Mouse (Mus musculus): Measurements from ENCODE around the gene Peak1. TPM values are rescaled to one million over a fixed set of nuclear protein-coding genes. Genes with fewer than 3 reads are reported as not detected.

Gene Peak1
- total RNA-seq, 2 experiments from 2014 or later, result 1.4 to 3.8 TPM

DNA sequence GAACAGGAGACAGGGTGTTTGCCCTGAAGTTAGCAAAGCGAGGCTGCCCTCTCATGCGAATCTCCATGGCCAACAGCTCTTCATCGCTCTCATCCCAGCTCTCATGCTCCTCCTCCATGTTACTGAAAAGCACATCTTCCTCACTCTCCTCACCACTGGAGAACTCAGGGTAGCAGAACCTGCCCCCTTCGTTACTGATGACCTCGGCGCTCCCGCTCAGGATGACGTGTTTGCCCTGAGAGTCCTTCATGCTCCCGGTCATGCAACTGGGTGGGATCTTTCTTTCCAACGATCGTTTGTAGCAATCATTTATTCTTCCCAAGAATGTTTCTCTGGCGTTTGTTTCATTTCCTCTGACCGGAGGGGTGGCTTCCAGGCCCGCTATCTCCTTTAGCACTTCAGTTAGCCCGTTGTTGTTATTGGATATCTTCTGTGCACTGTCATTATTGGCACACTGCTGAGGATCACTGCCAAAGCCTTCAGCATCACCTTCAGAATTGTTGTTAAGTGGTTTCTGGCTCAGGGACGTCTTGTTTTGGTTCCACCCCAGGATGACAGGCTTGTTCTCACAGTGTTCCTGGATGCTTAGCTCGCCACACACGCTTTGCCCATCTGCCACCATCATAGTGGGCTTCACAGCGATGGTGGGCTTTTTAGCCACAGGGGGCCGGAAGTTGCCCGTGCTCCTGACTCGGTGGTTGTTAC lies 157.9 kb downstream of the Peak1 start:
- ATAC-seq (replicated peaks; ENCODE audit: low FRiP score, poor library complexity, severe bottlenecking), result no peak

GRCm38 (mm10) chr9:56258261-56258790 lies 159.5 kb downstream of the Peak1 start:
- ATAC-seq (replicated peaks; ENCODE audit: low FRiP score, poor library complexity, severe bottlenecking), result no peak

GRCm38 (mm10) chr9:56257227-56258000 lies 160.5 kb downstream of the Peak1 start:
- no peak for ATAC-seq (replicated peaks; ENCODE audit: low FRiP score, poor library complexity, severe bottlenecking)

- ATAC-seq (replicated peaks; ENCODE audit: low FRiP score, poor library complexity, severe bottlenecking), result no peak
Observed at GRCm38 (mm10) chr9:56255676-56256432, 162.0 kb downstream of the Peak1 start.

- no peak for ATAC-seq (replicated peaks; ENCODE audit: low FRiP score, poor library complexity, severe bottlenecking)
Observed at GRCm38 (mm10) chr9:56244336-56244735, 173.5 kb downstream of the Peak1 start.

DNA sequence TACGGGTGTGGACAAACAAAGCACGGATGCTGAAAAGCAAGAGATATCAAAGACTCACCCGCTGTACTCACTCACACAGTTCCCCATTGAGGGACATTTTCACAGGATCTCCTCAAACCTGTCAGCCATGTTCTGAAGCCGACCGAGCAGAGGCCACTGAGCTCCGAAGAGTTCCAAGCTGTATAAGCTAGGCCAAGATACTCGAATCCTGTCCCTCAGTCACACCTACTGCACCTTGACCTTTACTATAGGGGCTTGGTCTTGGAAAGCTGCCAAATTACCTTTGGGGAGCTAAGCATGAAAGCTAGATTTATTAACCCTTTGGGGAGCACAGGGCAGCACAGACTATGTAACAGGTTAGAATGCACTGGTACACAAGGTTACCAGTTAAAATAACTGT lies 174.0 kb downstream of the Peak1 start:
- no peak for ATAC-seq (replicated peaks; ENCODE audit: low FRiP score, poor library complexity, severe bottlenecking)

- ATAC-seq (replicated peaks; ENCODE audit: low FRiP score, poor library complexity, severe bottlenecking), result no peak
Observed at GRCm38 (mm10) chr9:56242686-56243085, 175.2 kb downstream of the Peak1 start.

- no peak for ATAC-seq (replicated peaks; ENCODE audit: low FRiP score, poor library complexity, severe bottlenecking)
Observed at GRCm38 (mm10) chr9:56241076-56241475, 176.8 kb downstream of the Peak1 start.

GRCm38 (mm10) chr9:56235871-56236298 lies 182.0 kb downstream of the Peak1 start:
- ATAC-seq (replicated peaks; ENCODE audit: low FRiP score, poor library complexity, severe bottlenecking), result no peak

GRCm38 (mm10) chr9:56235281-56235680 lies 182.6 kb downstream of the Peak1 start:
- no peak for ATAC-seq (replicated peaks; ENCODE audit: low FRiP score, poor library complexity, severe bottlenecking)

- ATAC-seq (replicated peaks; ENCODE audit: low FRiP score, poor library complexity, severe bottlenecking), result no peak
Observed at GRCm38 (mm10) chr9:56234561-56234960, 183.3 kb downstream of the Peak1 start.

- no peak for ATAC-seq (replicated peaks; ENCODE audit: low FRiP score, poor library complexity, severe bottlenecking)
Observed at GRCm38 (mm10) chr9:56233316-56233715, 184.6 kb downstream of the Peak1 start.

GRCm38 (mm10) chr9:56230906-56231305 lies 187.0 kb downstream of the Peak1 start:
- ATAC-seq (replicated peaks; ENCODE audit: low FRiP score, poor library complexity, severe bottlenecking), result no peak

DNA sequence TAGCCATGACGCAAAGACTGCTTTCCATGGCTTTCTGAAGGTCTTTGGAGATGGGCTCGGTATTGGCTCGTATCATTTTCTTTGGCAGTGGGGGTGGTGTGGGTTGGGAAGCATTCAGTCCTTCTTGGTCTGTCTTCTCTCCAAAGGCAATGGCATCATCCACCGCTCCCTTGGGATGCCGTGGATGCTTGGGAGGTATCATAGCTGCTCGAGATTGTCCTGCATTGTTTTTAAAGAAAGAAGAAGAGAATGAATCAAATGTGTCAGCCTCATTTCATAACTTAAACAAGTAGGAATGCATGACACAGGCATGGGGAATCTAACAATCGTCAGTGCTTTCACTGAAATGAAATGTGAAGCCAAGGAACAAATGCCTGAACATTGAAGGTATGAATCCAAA lies 190.2 kb downstream of the Peak1 start:
- ATAC-seq (replicated peaks; ENCODE audit: low FRiP score, poor library complexity, severe bottlenecking), result no peak

DNA sequence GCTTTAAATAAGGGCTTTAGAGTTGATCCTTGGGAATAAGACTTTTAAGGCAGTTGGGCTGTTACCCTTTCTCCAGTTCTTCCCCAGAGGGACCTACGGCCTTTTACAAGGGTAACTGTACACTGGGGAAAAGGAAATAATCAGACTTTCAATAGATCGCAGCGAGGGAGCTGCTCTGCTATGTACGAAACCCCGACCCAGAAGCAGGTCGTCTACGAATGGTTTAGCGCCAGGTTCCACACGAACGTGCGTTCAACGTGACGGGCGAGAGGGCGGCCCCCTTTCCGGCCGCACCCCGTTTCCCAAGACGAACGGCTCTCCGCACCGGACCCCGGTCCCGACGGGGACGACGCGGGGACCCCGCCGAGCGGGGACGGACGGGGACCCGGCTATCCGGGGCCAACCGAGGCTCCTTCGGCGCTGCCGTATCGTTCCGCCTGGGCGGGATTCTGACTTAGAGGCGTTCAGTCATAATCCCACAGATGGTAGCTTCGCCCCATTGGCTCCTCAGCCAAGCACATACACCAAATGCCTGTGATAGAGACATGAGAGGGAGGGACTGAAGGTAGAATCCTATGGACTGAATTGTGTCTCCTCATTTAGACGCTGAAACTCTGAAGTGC lies 194.3 kb downstream of the Peak1 start:
- ATAC-seq (replicated peaks; ENCODE audit: low FRiP score, poor library complexity, severe bottlenecking), result peak; percentile 100

GRCm38 (mm10) chr9:56218860-56219259 lies 199.0 kb downstream of the Peak1 start:
- ATAC-seq (replicated peaks; ENCODE audit: low FRiP score, poor library complexity, severe bottlenecking), result no peak

GRCm38 (mm10) chr9:56218043-56218442 lies 199.8 kb downstream of the Peak1 start:
- no peak for ATAC-seq (replicated peaks; ENCODE audit: low FRiP score, poor library complexity, severe bottlenecking)

- ATAC-seq (replicated peaks; ENCODE audit: low FRiP score, poor library complexity, severe bottlenecking), result no peak
Observed at GRCm38 (mm10) chr9:56217386-56217785, 200.5 kb downstream of the Peak1 start.

DNA sequence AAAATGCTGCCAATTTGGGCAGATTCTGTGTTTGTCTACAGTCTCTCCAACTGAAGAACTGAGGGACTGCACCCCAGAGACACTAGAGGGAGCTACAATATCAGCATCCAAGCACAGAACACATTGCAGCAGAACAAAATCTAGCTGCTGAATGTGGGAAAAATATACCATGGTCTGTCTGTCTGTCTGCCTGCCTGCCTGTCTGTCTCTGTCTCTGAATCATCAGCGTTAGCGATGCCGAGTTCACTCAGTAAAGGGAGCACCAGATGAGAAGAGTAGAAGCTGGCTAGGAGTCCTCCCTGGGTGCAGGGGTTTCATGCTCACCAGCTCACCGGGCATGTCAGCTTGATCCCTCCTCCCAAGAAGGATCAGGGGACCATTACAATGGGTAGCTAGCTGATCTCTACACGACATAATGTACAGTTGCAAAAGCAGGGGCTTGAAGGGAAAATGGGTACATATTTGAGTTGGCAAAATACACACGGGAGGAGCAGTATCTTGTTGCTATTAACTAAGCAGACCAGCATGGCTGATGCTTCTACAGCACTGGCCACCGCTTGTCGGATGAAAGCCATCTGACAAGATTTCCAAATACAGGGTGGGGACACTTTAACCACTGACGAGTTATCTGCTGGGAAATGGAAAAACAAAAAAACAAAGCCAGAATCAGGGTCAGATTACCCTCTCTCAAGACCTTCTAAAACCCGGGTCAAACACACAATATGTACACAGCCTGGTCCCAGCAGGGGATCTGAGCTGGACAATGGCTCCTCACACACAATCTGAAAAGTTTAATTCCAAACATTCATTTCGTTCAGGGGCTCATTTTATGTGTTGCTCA lies 204.2 kb downstream of the Peak1 start:
- no peak for ATAC-seq (replicated peaks; ENCODE audit: low FRiP score, poor library complexity, severe bottlenecking)
